Mouse (Mus musculus): ENCODE measurements around the gene Mfsd5.

GRCm38 (mm10) chr15:102310074-102310845 lies 31.0 kb downstream of the Mfsd5 start:
- no peak for TF ChIP-seq POLR2A (IDR thresholded peaks at IDR 0.05; ENCODE audit: insufficient read depth, low read depth, low read length)
- TF ChIP-seq CTCF (IDR thresholded peaks at IDR 0.05; ENCODE audit: insufficient read depth, low read depth, low read length): no peak

All from olfactory bulb, adult 2 months (tissue).